Mouse (Mus musculus) bone marrow macrophage, adult 2 months (primary cell): ENCODE results near the gene Mapkap1.

Source experiments
- CTCF ChIP-seq: IDR thresholded peaks from 2 replicates; pipeline ENCODE4 v1.5.1; 2012; ENCODE audit warnings: low read depth, mild to moderate bottlenecking, low read length, moderate library complexity
- POLR2A ChIP-seq: IDR thresholded peaks from 2 replicates; pipeline ENCODE4 v1.6.1; 2012; ENCODE audit warnings: mild to moderate bottlenecking, low read depth, low read length, borderline replicate concordance

DNA sequence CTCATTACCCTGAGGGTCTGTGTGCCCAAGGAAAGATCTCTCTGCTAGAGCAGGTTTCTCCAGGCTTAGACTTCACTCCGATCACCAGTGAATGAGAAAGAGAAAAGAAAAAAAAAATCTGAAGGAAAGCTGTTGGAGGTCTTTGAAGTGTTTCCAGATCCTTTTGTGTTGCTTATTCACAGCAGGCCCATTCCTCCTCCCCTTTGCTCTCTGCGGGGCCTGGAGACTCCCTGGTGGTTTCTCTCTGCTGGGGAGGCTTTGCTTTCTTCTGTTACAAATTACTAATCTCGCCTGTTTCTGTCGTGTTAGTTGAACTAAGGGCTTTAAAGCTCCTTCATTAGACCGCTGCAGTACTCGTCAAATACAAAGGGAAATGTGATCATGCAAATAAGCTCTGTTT is 163.8 kb downstream of the Mapkap1 start:
- TF ChIP-seq CTCF (no peak), POLR2A (no peak)
